Mouse (Mus musculus) kidney, embryonic 15.5 days (tissue): Measurements from ENCODE around the gene Tbc1d21. TPM values are rescaled to one million over a fixed set of nuclear protein-coding genes. Genes with fewer than 3 reads are reported as not detected.
A peak's percentile ranks its signal among the peaks of the same experiment; 100 is the strongest.

Experiments
- ATAC-seq: fragments of 200-750 bp; cut with Nextera tagmentation; replicated peaks from 2 replicates; pipeline ENCODE4 v1.8.0; 2017; ENCODE audit warnings: moderate TSS enrichment; ENCODE audit not compliant: low FRiP score
- H3K27ac ChIP-seq: fragments of 300-500 bp; sonication (generic); 2 replicates; pipeline ENCODE4 v1.5.1; 2015; ENCODE audit warnings: mild to moderate bottlenecking, inconsistent platforms
- H3K27me3 ChIP-seq: fragments of 300-500 bp; sonication (generic); 2 replicates; pipeline ENCODE4 v1.6.1; 2015; ENCODE audit warnings: inconsistent platforms
- H3K36me3 ChIP-seq: fragments of 300-500 bp; sonication (generic); 2 replicates; pipeline ENCODE4 v1.6.1; 2015; ENCODE audit warnings: inconsistent platforms
- H3K4me1 ChIP-seq: fragments of 300-500 bp; sonication (generic); 2 replicates; pipeline ENCODE4 v1.6.1; 2015; ENCODE audit warnings: inconsistent platforms
- H3K4me2 ChIP-seq: fragments of 300-500 bp; sonication (generic); 2 replicates; pipeline ENCODE4 v1.6.1; 2015; ENCODE audit warnings: moderate library complexity, mild to moderate bottlenecking, inconsistent platforms
- H3K4me3 ChIP-seq: fragments of 300-500 bp; sonication (generic); replicated peaks from 2 replicates; pipeline ENCODE4 v1.5.1; 2015; ENCODE audit warnings: mild to moderate bottlenecking, inconsistent platforms
- H3K9ac ChIP-seq: fragments of 300-500 bp; sonication (generic); 2 replicates; pipeline ENCODE4 v1.6.1; 2015; ENCODE audit warnings: mild to moderate bottlenecking, inconsistent platforms
- H3K9me3 ChIP-seq: fragments of 300-500 bp; sonication (generic); replicated peaks from 2 replicates; pipeline ENCODE4 v1.6.1; 2016; ENCODE audit warnings: inconsistent platforms
- WGBS: fragments of 180-500 bp; shearing (Covaris S2); methylation state at CpG from one replicate; pipeline ENCODE4 v1.1.7; 2015; ENCODE audit warnings: mixed read lengths; 5-methylcytosine and 5-hydroxymethylcytosine counted together
- polyA plus RNA-seq: library from polyadenylated mRNA; unstranded; fragments of >200 nt; fragmentation: Nextera tagmentation; extraction: Ambion mirVana; gene quantifications from 2 replicates; pipeline ENCODE4 v1.2.1, GENCODE M21; 2015

Tbc1d21 gene
- polyA plus RNA-seq, 1 experiment from 2014 or later: not detected

DNA sequence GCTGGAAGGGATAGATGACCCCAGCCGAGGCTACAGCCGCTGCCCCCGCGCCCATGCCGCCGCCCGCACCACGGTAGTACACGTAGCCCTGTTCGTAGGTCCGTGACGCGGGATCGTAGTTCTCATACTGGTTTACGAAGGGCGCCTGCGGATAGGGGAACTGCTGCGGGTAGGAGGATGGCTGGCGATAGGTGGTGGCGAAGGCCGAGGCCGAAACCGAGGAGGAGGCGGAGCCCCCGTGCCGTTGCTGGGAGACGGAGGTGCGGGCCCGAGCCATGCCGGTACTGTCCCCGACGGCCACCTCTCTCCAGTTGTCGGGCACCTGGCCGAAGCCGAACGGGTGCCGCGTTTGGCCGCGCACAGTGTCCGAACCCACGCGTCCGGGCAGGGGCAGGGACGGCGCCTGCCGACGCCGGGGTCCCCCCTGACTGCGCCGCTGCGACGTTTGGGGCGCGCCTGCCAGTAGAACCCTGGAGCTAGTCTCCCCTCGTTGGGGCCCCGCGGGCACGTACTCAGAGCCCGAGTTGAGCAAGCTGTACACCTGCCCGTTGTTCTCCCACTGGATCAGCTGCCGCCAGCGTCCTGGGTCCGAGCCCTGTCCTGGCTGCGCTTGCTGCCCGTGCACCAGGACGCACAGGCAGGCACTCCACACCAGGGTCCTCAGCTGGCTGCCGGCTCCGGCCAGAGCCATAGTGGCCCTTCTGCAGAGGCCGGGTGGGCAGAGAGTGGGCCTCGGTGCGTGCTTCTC, 57.9 kb downstream of the Tbc1d21 start:
- H3K36me3 ChIP-seq: no peaks in the 10 kb centered on the region
- ATAC-seq: peak; percentile 41
- H3K4me2 ChIP-seq: peak overlapping the region; percentile 86
- H3K27ac ChIP-seq: peak overlapping the region; percentile 84
- 1% methylated on average over 72 of the region's 72 CpGs for WGBS
- peak overlapping the region; percentile 58 for H3K9ac ChIP-seq
- H3K4me1 ChIP-seq: peaks cover 82% of the 10 kb centered on the region
- H3K27me3 ChIP-seq: peaks cover 22% of the 10 kb centered on the region
- H3K9me3 ChIP-seq: no peaks in the 10 kb centered on the region
- peak overlapping the region; percentile 53 for H3K4me3 ChIP-seq

DNA sequence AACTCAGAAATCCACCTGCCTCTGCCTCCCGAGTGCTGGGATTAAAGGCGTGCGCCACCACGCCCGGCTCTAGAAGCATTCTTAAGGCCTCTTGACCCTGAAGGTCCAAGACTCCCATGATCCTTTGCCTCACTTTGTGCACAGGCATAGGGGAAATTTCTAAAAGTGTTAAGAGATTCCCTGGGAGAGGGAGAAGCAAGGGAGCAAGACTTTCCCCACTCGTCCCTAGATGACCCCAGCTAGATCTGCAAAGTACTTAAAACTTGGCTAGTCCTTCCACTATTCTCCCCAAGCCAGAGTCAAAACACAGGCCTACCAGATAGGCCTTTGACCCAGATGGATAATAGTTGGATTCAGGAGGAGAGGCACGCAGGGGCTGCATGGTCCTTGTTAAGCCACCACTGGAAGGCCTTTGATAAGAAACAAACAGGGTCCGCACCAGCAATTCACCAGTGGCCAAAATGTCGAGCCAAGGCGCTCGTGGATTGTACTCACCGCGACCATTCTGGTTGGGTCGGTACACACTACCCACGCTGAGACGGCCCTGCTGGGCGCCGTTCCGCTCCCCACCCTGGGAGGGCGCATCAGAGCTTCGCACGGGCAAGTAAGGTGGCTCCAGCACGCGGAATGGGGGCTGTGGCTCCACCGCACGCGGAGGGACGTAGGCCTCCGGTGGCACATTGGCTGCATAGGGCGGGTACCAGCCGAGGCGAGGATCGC, 58.9 kb downstream of the Tbc1d21 start:
- H3K4me3 ChIP-seq: peak overlapping the region; percentile 53
- H3K36me3 ChIP-seq: no peaks in the 10 kb centered on the region
- no peaks in the 10 kb centered on the region for H3K9me3 ChIP-seq
- no peak overlapping the region for H3K27ac ChIP-seq
- peaks cover 82% of the 10 kb centered on the region for H3K4me1 ChIP-seq
- peaks cover 19% of the 10 kb centered on the region for H3K27me3 ChIP-seq
- ATAC-seq: no peak
- H3K4me2 ChIP-seq: peak overlapping the region; percentile 86
- H3K9ac ChIP-seq: peak overlapping the region; percentile 58
- WGBS: 66% methylated on average over 33 of the region's 33 CpGs

DNA sequence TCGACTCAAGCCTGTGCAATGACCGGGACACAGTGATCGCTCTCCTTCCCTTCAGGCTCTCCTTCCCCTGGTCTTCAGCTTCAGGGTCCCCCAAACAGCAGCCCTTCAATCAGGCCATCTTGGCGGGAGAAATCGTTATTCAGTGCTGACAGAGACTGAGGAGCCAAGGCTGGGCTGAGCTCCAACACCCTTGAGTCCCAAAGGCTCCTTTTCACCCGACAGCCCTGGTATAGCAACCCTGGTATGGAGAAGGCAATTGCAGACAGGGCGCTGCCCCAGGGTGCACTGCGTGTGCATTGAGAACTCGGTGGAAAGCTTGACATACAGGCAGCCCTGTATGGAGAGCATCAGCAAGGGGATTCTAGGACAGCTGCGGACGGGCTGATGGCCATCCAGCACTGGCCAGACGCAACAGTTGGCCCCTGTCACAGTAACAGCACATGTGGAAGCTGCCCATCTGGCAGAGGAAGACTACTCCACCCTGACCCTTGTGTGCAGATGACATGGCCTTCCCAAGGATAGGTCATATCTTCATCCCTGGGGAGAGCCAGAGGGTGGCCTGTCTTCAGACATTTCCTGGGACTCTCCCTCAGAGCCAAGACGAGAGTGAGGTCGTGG, 60.1 kb downstream of the Tbc1d21 start:
- Histone ChIP-seq H3K4me2 (peak overlapping the region; percentile 44), H3K9me3 (no peaks in the 10 kb centered on the region), H3K9ac (no peak overlapping the region), H3K27ac (peak overlapping the region; percentile 27; the same call in 1 of the 2 replicates), H3K4me1 (peaks cover 89% of the 10 kb centered on the region), H3K36me3 (no peaks in the 10 kb centered on the region), H3K4me3 (peak overlapping the region; percentile 18), H3K27me3 (peaks cover 19% of the 10 kb centered on the region)
- WGBS: 65% methylated on average over 14 of the region's 14 CpGs
- ATAC-seq: no peak

Other genes with a start within 250 kb of the Tbc1d21 start
- 78.7 and 94.7 TPM in 2 replicates for gene Islr, start 166.1 kb downstream of the Tbc1d21 start, polyA plus RNA-seq
- gene Islr2, start 166.1 kb downstream of the Tbc1d21 start, polyA plus RNA-seq: 0.39 and 0.51 TPM in 2 replicates
- gene Pml, start 120.7 kb downstream of the Tbc1d21 start, polyA plus RNA-seq: 21.0 and 24.7 TPM in 2 replicates
- gene Stoml1, start 117.3 kb downstream of the Tbc1d21 start, polyA plus RNA-seq: 29.9 and 33.6 TPM in 2 replicates
- 33.2 and 39.7 TPM in 2 replicates for gene Loxl1, start 57.3 kb downstream of the Tbc1d21 start, polyA plus RNA-seq
- gene Insyn1, start 118.1 kb upstream of the Tbc1d21 start, polyA plus RNA-seq: 1.4 and 2.3 TPM in 2 replicates
- gene Cd276, start 185.0 kb upstream of the Tbc1d21 start, polyA plus RNA-seq: 35.7 and 38.4 TPM in 2 replicates
- gene Nptn, start 211.8 kb upstream of the Tbc1d21 start, polyA plus RNA-seq: 124 and 136 TPM in 2 replicates